Mouse (Mus musculus) thymus, adult 2 months (tissue): Measurements from ENCODE around the gene Fbxw9.

Experiments used
- CTCF ChIP-seq: fragments of 200-500 bp; IDR thresholded peaks from 2 replicates; pipeline ENCODE4 v1.5.1; 2012; ENCODE audit warnings: mild to moderate bottlenecking, control low read depth, low read length, moderate library complexity, borderline replicate concordance; ENCODE audit not compliant: control insufficient read depth, poor library complexity, insufficient read depth; ENCODE audit errors: extremely low read depth
- POLR2A ChIP-seq: fragments of 200-500 bp; IDR thresholded peaks from 2 replicates; pipeline ENCODE4 v1.6.1; 2012; ENCODE audit warnings: mild to moderate bottlenecking, low read length, control low read depth, moderate library complexity; ENCODE audit not compliant: control insufficient read depth, poor library complexity, insufficient read depth; ENCODE audit errors: extremely low read depth

DNA sequence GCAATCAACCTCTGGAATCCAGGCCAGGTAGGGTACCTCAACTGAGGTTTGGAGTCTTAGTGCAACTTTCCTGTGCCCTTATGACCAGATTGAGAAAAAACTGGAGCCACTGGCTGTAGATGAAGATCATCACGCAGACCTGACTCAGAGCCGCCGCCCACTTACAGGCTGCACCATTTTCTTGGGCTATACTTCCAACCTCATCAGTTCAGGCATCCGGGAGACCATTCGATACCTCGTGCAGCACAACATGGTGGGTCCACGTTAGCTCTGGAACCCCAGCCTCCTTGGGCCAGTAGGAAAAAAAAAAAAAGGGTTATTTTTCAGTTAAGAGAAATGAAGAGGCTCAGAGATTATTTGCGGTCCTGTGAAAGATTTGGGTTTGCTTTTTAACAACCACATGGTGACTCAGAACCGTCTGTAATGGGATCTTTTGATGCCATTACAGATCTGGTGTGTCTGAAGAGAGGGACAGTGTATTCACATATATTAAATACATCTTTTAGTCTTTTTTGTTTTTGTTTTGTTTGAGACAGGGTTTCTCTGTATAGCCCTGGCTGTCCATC lies 12.6 kb downstream of the Fbxw9 start:
- TF ChIP-seq CTCF (no peak), POLR2A (no peak)
